Comparison of ENCODE assay signal across 33 mouse cellular contexts in the genomic region with DNA sequence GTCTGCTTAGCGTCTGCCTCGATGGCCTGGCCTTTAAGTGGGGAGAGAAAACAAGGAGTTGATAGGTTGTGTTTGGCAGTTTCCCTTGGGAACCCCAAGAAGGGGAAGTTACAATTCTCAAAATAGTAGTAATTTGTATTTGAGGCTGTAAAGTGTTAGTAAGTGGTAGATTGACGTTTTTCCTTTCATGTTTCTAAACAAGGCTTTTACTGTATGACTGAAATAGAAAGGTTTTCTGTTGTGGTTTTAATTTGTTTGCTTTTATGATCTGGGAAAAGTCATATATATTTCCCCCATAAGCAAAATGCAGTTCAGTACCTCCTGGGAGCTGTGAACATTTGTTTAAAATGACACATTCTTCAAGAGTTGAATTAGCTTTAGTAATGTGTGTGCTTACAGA.
"Had no signal": no experiment of that assay in that cellular context is flagged by ENCODE, and none has a peak within 500 bp of the region (broad histone marks: within the 10 kb centered on the region; RNA-seq: fewer than 3 reads in every experiment).

No protein-coding gene starts in this region.

- H3K4me3 ChIP-seq: heart, embryonic 10.5 days; heart, embryonic 12.5 days; heart, embryonic 13.5 days; heart, embryonic 15.5 days; hindbrain, embryonic 10.5 days; hindbrain, embryonic 13.5 days; hindbrain, embryonic 15.5 days; intestine, embryonic 15.5 days; kidney, embryonic 15.5 days; layer of hippocampus, adult 2 months had no signal

- H3K4me2 ChIP-seq: heart, embryonic 11.5 days; heart, embryonic 12.5 days; heart, embryonic 13.5 days; heart, embryonic 15.5 days; hindbrain, embryonic 13.5 days; hindbrain, embryonic 14.5 days; hindbrain, embryonic 15.5 days; intestine, embryonic 15.5 days; kidney, embryonic 15.5 days had no signal

- DNase-seq: heart, postnatal 14 days; heart, postnatal 36 days; heart, postnatal 4 days; kidney, adult 11 months; kidney, adult 18-20 months; kidney, adult 2 months; kidney, adult 8-10 months; kidney, adult 9 months; kidney, postnatal 10 days; kidney, postnatal 14 days; kidney, postnatal 25 days; kidney, postnatal 36 days; kidney, postnatal 4 days; layer of hippocampus, adult 9-11 months; layer of hippocampus, postnatal 36 days had no signal

- H3K9ac ChIP-seq: heart, embryonic 12.5 days; heart, embryonic 13.5 days; heart, embryonic 15.5 days; hindbrain, embryonic 13.5 days; hindbrain, embryonic 14.5 days; hindbrain, embryonic 15.5 days; intestine, embryonic 15.5 days; kidney, embryonic 15.5 days had no signal

- ATAC-seq: hindbrain, embryonic 16.5 days; hindbrain, postnatal 0 days; inflammation-experienced regulatory T-cells, adult 6 months; intestine, embryonic 15.5 days; intestine, embryonic 16.5 days; intestine, postnatal 0 days had no signal

- H3K9me3 ChIP-seq: heart, embryonic 10.5 days; heart, embryonic 12.5 days; heart, embryonic 13.5 days; heart, embryonic 15.5 days; hindbrain, embryonic 10.5 days; hindbrain, embryonic 13.5 days; hindbrain, embryonic 15.5 days; intestine, embryonic 15.5 days; kidney, embryonic 15.5 days had no signal

- H3K27me3 ChIP-seq: heart, embryonic 12.5 days; heart, embryonic 13.5 days; heart, embryonic 15.5 days; hindbrain, embryonic 13.5 days; hindbrain, embryonic 15.5 days; intestine, embryonic 15.5 days; kidney, embryonic 15.5 days had no signal

- H3K27ac ChIP-seq: heart, embryonic 10.5 days; heart, embryonic 13.5 days; heart, embryonic 15.5 days; hindbrain, embryonic 10.5 days; hindbrain, embryonic 13.5 days; hindbrain, embryonic 14.5 days; hindbrain, embryonic 15.5 days; hindbrain, postnatal 0 days; intestine, embryonic 15.5 days; kidney, embryonic 15.5 days; kidney, postnatal 0 days; layer of hippocampus, adult 2 months had no signal

- H3K4me1 ChIP-seq: heart, embryonic 10.5 days; heart, embryonic 12.5 days; heart, embryonic 13.5 days; heart, embryonic 15.5 days; hindbrain, embryonic 10.5 days; hindbrain, embryonic 13.5 days; hindbrain, embryonic 15.5 days; intestine, embryonic 15.5 days; kidney, embryonic 15.5 days had no signal
